Mouse (Mus musculus) liver, adult 2 months (tissue): ENCODE measurements at regions not wholly inside any gene's neighbourhood (a gene's known extent, or its start where the extent isn't known, plus 50 kb on each side); places are given as distances from the start of the nearest gene placed in this dataset.

Source experiments
- DNase-seq: peaks from one replicate; pipeline ENCODE4 v3.0.0-alpha.2; 2011; ENCODE audit warnings: low read depth, low spot score; ENCODE audit errors: extremely low read depth
- H3K27ac ChIP-seq: fragments of 200-500 bp; replicated peaks from 2 replicates; pipeline ENCODE4 v1.5.1; 2012; ENCODE audit warnings: low read depth, mild to moderate bottlenecking, control low read depth, inconsistent platforms, low read length; ENCODE audit not compliant: insufficient read depth
- H3K27me3 ChIP-seq: fragments of 200-500 bp; 2 replicates; pipeline ENCODE4 v1.6.1; 2012; ENCODE audit warnings: mild to moderate bottlenecking, moderate library complexity, low read length, inconsistent platforms; ENCODE audit not compliant: control insufficient read depth, insufficient read depth
- H3K36me3 ChIP-seq: fragments of 200-500 bp; 2 replicates; pipeline ENCODE4 v1.6.1; 2012; ENCODE audit warnings: low read length, inconsistent platforms; ENCODE audit not compliant: control insufficient read depth, insufficient read depth
- H3K4me1 ChIP-seq: fragments of 200-500 bp; 2 replicates; pipeline ENCODE4 v1.6.1; 2011; ENCODE audit warnings: low read length; ENCODE audit not compliant: control insufficient read depth, insufficient read depth
- H3K4me3 ChIP-seq: fragments of 200-500 bp; 2 replicates; pipeline ENCODE4 v1.5.1; 2011; ENCODE audit warnings: low read depth, mild to moderate bottlenecking, control low read depth, low read length, moderate library complexity; ENCODE audit not compliant: insufficient read depth
- H3K79me2 ChIP-seq: fragments of 200-500 bp; 2 replicates; pipeline ENCODE4 v1.6.1; 2012; ENCODE audit warnings: inconsistent platforms, mild to moderate bottlenecking, low read length, moderate library complexity; ENCODE audit not compliant: control insufficient read depth, insufficient read depth
- H3K9ac ChIP-seq: fragments of 200-500 bp; 2 replicates; pipeline ENCODE4 v1.6.1; 2012; ENCODE audit warnings: low read depth, mild to moderate bottlenecking, control low read depth, inconsistent platforms, low read length
- CTCF ChIP-seq: fragments of 200-500 bp; IDR thresholded peaks from 2 replicates; pipeline ENCODE4 v1.5.1; 2011; ENCODE audit warnings: low read depth, low read length, control low read depth
- POLR2A ChIP-seq: fragments of 200-500 bp; IDR thresholded peaks from 2 replicates; pipeline ENCODE4 v1.6.1; 2011; ENCODE audit warnings: low read length, control low read depth; ENCODE audit not compliant: insufficient read depth; ENCODE audit errors: extremely low read depth
- WGBS: fragments of 180-500 bp; shearing (Covaris S2); methylation state at CpG from one replicate; pipeline ENCODE4 v1.1.7; 2018; 5-methylcytosine and 5-hydroxymethylcytosine counted together

DNA sequence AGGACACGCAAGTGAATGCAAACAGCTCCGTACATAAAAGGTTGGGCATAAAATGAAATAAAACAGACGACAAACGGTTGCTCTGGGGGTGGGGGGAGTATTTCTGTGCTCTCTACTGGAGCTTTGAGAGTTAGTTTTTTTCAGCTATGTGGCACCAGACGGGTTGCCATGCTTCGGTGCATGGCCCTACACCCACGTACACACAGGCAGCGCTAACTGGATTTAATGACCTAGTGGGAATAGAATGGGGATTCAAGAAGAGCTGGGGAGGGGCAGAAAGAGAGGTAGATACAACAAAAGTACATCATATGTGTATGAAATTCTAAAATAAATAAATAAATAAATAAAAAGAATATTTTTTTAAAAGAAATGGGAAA, 220.5 kb upstream of the Tmem45b start:
- Histone ChIP-seq H3K79me2 (no peaks in the 10 kb centered on the region), H3K9ac (no peak overlapping the region), H3K27me3 (peaks cover 3% of the 10 kb centered on the region; the same call in 1 of the 2 replicates), H3K4me3 (no peak overlapping the region), H3K27ac (no peak overlapping the region), H3K4me1 (no peaks in the 10 kb centered on the region), H3K36me3 (no peaks in the 10 kb centered on the region)
- TF ChIP-seq CTCF (no peak), POLR2A (no peak)
- DNase-seq: no peak
- 92% methylated on average over 8 of the region's 8 CpGs for WGBS

DNA sequence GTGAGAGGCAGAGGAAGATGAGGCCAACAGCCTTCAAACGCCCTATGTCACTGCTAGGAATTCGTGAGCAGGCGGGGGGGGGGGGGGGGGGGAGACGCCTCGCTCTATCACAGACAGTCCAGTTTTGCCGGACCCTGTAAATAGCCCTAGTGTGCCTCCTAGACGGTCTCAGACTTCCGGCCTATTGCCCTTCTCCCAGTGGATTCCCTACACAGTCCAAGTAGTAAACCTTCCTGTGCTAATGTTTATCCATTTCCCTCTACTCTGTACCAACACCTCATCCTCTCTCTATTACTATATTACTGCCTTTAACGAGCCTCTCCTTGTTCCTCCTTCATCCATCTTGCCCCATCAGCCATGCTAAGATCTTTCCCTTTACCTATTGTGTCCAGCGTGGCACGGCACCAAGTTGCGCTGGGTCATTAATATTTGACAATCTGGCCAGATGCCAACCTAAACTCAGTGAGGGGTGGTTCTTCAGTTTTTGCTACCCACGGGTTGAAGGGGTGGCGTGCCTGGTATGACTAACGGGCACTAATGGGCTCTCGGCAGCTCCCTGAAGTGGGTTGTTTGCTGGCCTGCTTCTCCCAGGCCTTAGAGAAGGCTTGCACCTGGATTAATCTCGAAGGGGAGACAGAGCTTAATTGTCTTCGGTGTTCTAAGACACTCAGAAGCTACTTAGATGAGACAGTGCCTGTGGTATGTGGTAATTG, 220.0 kb upstream of the Tmem45b start:
- no peak overlapping the region for H3K4me3 ChIP-seq
- H3K36me3 ChIP-seq: no peaks in the 10 kb centered on the region
- no peak overlapping the region for H3K9ac ChIP-seq
- no peaks in the 10 kb centered on the region for H3K79me2 ChIP-seq
- no peaks in the 10 kb centered on the region for H3K4me1 ChIP-seq
- 51% methylated on average over 17 of the region's 18 CpGs for WGBS
- TF ChIP-seq POLR2A (no peak), CTCF (no peak)
- DNase-seq: no peak
- H3K27ac ChIP-seq: no peak overlapping the region
- H3K27me3 ChIP-seq: peaks cover 3% of the 10 kb centered on the region; the same call in 1 of the 2 replicates

DNA sequence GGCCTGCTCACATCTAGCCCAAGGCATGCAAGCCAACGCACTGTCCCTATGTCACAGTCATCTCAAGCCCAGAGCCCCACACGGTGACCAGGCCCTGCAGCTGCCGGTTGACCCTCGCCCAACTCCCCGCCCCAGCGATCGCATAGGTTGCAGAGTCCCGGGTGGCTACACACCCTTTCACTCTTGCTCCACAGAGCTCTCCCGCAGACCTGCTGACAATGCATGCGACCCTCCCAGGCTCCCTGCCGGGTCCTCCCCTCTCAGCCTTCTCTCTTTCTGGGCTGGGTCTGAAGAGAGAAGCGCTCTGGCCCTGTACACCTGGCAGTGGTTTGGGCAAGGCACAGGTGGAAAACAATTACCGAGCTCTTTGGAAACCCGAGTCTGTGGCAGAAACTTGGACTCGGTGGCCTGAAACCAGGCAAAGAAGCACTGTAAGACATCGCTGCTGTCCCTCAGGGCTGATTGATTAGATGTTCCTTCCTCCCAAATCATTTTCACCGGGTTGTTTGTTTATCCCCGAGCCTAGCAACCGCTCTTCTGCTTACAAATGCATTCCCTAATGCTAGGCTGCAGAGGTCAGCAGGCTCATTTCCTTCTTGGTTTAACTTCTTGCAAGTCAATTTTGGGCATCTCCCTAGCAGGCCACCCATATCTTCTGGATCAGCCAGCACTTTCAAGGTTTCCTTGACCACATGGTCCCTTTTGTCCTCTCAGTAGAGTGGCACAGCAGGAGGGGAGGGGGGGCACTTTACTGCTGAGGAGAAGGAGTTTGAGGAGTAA, 219.2 kb upstream of the Tmem45b start:
- 9% methylated on average over 19 of the region's 19 CpGs for WGBS
- H3K4me3 ChIP-seq: no peak overlapping the region
- H3K36me3 ChIP-seq: no peaks in the 10 kb centered on the region
- peaks cover 3% of the 10 kb centered on the region; the same call in 1 of the 2 replicates for H3K27me3 ChIP-seq
- no peaks in the 10 kb centered on the region for H3K4me1 ChIP-seq
- TF ChIP-seq POLR2A (no peak), CTCF (no peak)
- no peaks in the 10 kb centered on the region for H3K79me2 ChIP-seq
- peak; percentile 8 for DNase-seq
- no peak overlapping the region for H3K27ac ChIP-seq
- H3K9ac ChIP-seq: no peak overlapping the region

DNA sequence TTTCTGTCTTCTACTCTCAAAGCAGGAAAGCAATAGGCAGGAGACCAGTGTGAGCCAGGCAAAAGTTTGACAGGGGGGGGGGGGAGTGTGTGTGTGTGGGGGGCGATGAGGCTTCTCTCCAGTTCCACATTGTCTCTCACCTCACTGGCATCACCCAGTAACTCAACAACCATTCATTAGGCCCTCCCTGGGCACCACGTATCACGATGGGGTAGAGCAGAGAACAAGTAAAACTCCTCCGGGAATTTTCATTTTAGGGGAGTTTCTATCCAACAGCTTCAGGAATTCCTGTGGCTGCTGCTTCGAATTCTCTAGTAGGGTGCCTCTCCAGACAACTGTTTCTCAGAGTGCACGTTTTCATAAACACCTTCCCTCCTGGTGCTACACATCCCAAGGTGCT, 218.6 kb upstream of the Tmem45b start:
- peaks cover 3% of the 10 kb centered on the region; the same call in 1 of the 2 replicates for H3K27me3 ChIP-seq
- H3K27ac ChIP-seq: no peak overlapping the region
- DNase-seq: no peak

DNA sequence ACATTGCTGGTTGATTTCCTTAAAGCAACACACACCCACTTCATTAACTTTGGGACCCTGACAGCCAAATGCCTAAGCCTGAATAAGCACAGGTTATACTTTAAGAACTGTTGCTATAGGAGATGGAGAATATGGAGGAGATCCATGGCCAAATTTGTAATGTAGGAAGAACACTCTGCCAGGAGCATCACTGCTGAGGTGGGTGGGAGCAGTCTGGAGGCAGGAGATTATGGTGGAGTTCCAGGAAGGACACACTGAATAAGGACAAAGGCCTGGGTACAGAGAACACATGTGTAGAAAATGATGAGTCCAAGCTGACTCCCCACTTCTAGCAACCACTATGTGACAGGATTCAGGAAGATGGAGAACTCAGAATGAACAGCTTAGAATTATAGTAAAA, 212.9 kb upstream of the Tmem45b start:
- H3K4me3 ChIP-seq: no peak overlapping the region
- no peaks in the 10 kb centered on the region for H3K79me2 ChIP-seq
- H3K9ac ChIP-seq: no peak overlapping the region
- no peaks in the 10 kb centered on the region for H3K36me3 ChIP-seq
- no peak overlapping the region for H3K27ac ChIP-seq
- TF ChIP-seq CTCF (no peak), POLR2A (no peak)
- H3K4me1 ChIP-seq: no peaks in the 10 kb centered on the region
- DNase-seq: no peak
- no peaks in the 10 kb centered on the region for H3K27me3 ChIP-seq

More for the DNA sequence above, 218.6 kb upstream of the Tmem45b start:
- TF ChIP-seq POLR2A: no peak
- no peak for TF ChIP-seq CTCF
- H3K79me2 ChIP-seq: no peaks in the 10 kb centered on the region
- H3K4me3 ChIP-seq: no peak overlapping the region
- H3K36me3 ChIP-seq: no peaks in the 10 kb centered on the region
- no peak overlapping the region for H3K9ac ChIP-seq
- no peaks in the 10 kb centered on the region for H3K4me1 ChIP-seq
- 49% methylated on average over 6 of the region's 6 CpGs for WGBS

DNA sequence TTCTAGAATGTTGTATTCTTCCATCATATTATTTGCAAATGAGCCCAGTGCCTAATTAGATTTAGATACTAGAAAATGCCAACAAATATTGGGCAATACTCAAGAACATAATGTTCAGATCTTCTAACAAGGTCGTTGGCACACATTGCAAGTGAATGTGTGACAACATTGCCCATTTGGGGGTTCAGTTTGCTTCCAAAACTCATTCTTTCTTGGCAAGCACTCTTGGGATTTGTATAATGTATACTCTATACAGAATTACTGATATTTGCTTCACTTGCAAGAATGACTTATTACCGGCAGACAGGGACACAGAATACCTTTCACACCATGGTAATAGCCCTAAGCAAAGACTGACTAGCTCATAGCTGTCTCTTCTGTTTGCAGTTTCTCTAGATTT, 194.8 kb upstream of the Tmem45b start:
- H3K36me3 ChIP-seq: no peaks in the 10 kb centered on the region
- peak; percentile 2 for DNase-seq
- TF ChIP-seq CTCF (no peak), POLR2A (no peak)
- WGBS: 60% methylated on average over 2 of the region's 2 CpGs
- H3K9ac ChIP-seq: no peak overlapping the region
- H3K27me3 ChIP-seq: no peaks in the 10 kb centered on the region
- H3K27ac ChIP-seq: no peak overlapping the region
- H3K4me1 ChIP-seq: no peaks in the 10 kb centered on the region
- H3K4me3 ChIP-seq: no peak overlapping the region
- H3K79me2 ChIP-seq: no peaks in the 10 kb centered on the region
